In genomic region chr4:152117538-152117937, GRCm38 (mm10) we compare ENCODE assay signal across 31 mouse cellular contexts. TPM values are rescaled to one million over a fixed set of nuclear protein-coding genes. Genes with fewer than 3 reads are reported as not detected.
DNase-seq lines count a peak whose midpoint lies in the region; ATAC-seq and TF ChIP-seq lines count a peak whose summit lies in the region.
"Had no signal": no experiment of that assay in that cellular context is flagged by ENCODE, and none has a peak within 500 bp of the region (broad histone marks: within the 10 kb centered on the region; RNA-seq: fewer than 3 reads in every experiment).

No protein-coding gene starts in this region.

- ATAC-seq in stomach, embryonic 15.5 days (ENCODE audit: insufficient read depth, low FRiP score, low read depth): peak; percentile 64
- ATAC-seq in lung, postnatal 0 days: no peak
- ATAC-seq: activated CD4-positive, CD25-positive, alpha-beta regulatory T cell, adult 4 months; forebrain, embryonic 15.5 days; hindbrain, embryonic 16.5 days; intestine, embryonic 15.5 days had no signal

- H3K4me3 ChIP-seq in stomach, embryonic 15.5 days (replicated peaks): no peak overlapping the region
- H3K4me3 ChIP-seq in lung, postnatal 0 days (ENCODE audit: low read depth, low read length): no peak overlapping the region
- H3K4me3 ChIP-seq: embryonic facial prominence, embryonic 10.5 days; embryonic facial prominence, embryonic 13.5 days; erythroblast, embryonic 14.5 days; forebrain, embryonic 12.5 days; forebrain, embryonic 15.5 days; gastrocnemius, adult 2 months; heart, embryonic 10.5 days; heart, embryonic 13.5 days; hindbrain, embryonic 12.5 days; intestine, embryonic 15.5 days had no signal

- peaks cover 62% of the 10 kb centered on the region for H3K27me3 ChIP-seq in stomach, embryonic 15.5 days (replicated peaks)
- peaks cover 20% of the 10 kb centered on the region for H3K27me3 ChIP-seq in lung, postnatal 0 days (replicated peaks; ENCODE audit: insufficient read depth, low read length)

- peaks cover 11% of the 10 kb centered on the region; the same call in 1 of the 2 replicates for H3K36me3 ChIP-seq in stomach, embryonic 15.5 days
- peaks cover 8% of the 10 kb centered on the region; the same call in 1 of the 2 replicates for H3K36me3 ChIP-seq in lung, postnatal 0 days (ENCODE audit: insufficient read depth, low read length)
- H3K36me3 ChIP-seq: forebrain, embryonic 15.5 days had no signal

- no peaks in the 10 kb centered on the region for H3K9me3 ChIP-seq in stomach, embryonic 15.5 days
- no peaks in the 10 kb centered on the region for H3K9me3 ChIP-seq in lung, postnatal 0 days (ENCODE audit: low read length)
- H3K9me3 ChIP-seq: embryonic facial prominence, embryonic 10.5 days; embryonic facial prominence, embryonic 13.5 days; forebrain, embryonic 12.5 days; forebrain, embryonic 15.5 days; heart, embryonic 10.5 days; heart, embryonic 13.5 days; hindbrain, embryonic 12.5 days; intestine, embryonic 15.5 days had no signal

- H3K4me1 ChIP-seq in stomach, embryonic 15.5 days: peaks cover 47% of the 10 kb centered on the region
- H3K4me1 ChIP-seq in lung, postnatal 0 days (ENCODE audit: insufficient read depth, low read depth, low read length): peaks cover 26% of the 10 kb centered on the region

- H3K27ac ChIP-seq in stomach, embryonic 15.5 days: no peak overlapping the region
- no peak overlapping the region for H3K27ac ChIP-seq in lung, postnatal 0 days (ENCODE audit: low read length)
- H3K27ac ChIP-seq: embryonic facial prominence, embryonic 10.5 days; embryonic facial prominence, embryonic 13.5 days; forebrain, embryonic 12.5 days; forebrain, embryonic 15.5 days; gastrocnemius, adult 2 months; heart, embryonic 10.5 days; heart, embryonic 13.5 days; hindbrain, embryonic 12.5 days; intestine, embryonic 15.5 days had no signal

- peak; percentile 89 for DNase-seq in heart, adult 11 months
- DNase-seq in heart, adult 9 months (ENCODE audit: low spot score in 2 of 2): no peak
- peak; percentile 26 for DNase-seq in naive thymus-derived CD4-positive, alpha-beta T cell, adult 2 months (ENCODE audit: low read depth)
- no peak for DNase-seq in frontal cortex, postnatal 25 days (ENCODE audit: low spot score in 2 of 2)
- DNase-seq in lung, postnatal 0 days (ENCODE audit: low spot score): no peak
- DNase-seq: adrenal gland, adult 8-10 months; adrenal gland, postnatal 25 days; cerebellum, adult 11-12 months; cerebellum, adult 8-10 months; cerebellum, postnatal 10 days; cerebellum, postnatal 36 days; embryo, embryonic 11 days; gastrocnemius, adult 2 months; gastrocnemius, postnatal 14 days; heart, adult 18-20 months; heart, postnatal 14 days; heart, postnatal 4 days had no signal

- no peak for TF ChIP-seq EP300 in lung, postnatal 0 days (IDR thresholded peaks at IDR 0.05)

- H3K9ac ChIP-seq in stomach, embryonic 15.5 days: no peak overlapping the region
- H3K9ac ChIP-seq in lung, postnatal 0 days (replicated peaks; ENCODE audit: low read depth): no peak overlapping the region
- H3K9ac ChIP-seq: embryonic facial prominence, embryonic 13.5 days; forebrain, embryonic 12.5 days; forebrain, embryonic 15.5 days; heart, embryonic 13.5 days; hindbrain, embryonic 12.5 days; intestine, embryonic 15.5 days had no signal

- no peak overlapping the region for H3K4me2 ChIP-seq in stomach, embryonic 15.5 days
- H3K4me2 ChIP-seq in lung, postnatal 0 days (replicated peaks; ENCODE audit: low read depth, low read length): no peak overlapping the region
- H3K4me2 ChIP-seq: embryonic facial prominence, embryonic 13.5 days; forebrain, embryonic 12.5 days; forebrain, embryonic 15.5 days; heart, embryonic 13.5 days; hindbrain, embryonic 12.5 days; intestine, embryonic 15.5 days had no signal

- WGBS in stomach, embryonic 15.5 days: 59% methylated on average over 9 of the region's 9 CpGs
- WGBS in lung, postnatal 0 days: 55% methylated on average over 9 of the region's 9 CpGs

- TF ChIP-seq CTCF in lung, postnatal 0 days (IDR thresholded peaks at IDR 0.05): no peak

RNA-seq across cellular contexts. Expression of gene Tnfrsf25, which starts 1.8 kb away (rescaled TPM):
- 0.84 and 1.4 TPM in 2 replicates for polyA plus RNA-seq in stomach, embryonic 15.5 days (2015; fragmentation: Nextera tagmentation; extraction: Ambion mirVana)
- polyA plus RNA-seq in lung, postnatal 0 days (2015; fragmentation: Nextera tagmentation; extraction: Ambion mirVana): 1.2 and 1.4 TPM in 2 replicates

RNA-seq across cellular contexts. Expression of gene Espn, which starts 34.6 kb away (rescaled TPM):
- polyA plus RNA-seq in stomach, embryonic 15.5 days (2015; fragmentation: Nextera tagmentation; extraction: Ambion mirVana): 15.9 and 19.2 TPM in 2 replicates
- polyA plus RNA-seq in lung, postnatal 0 days (2015; fragmentation: Nextera tagmentation; extraction: Ambion mirVana): 2.0 and 3.1 TPM in 2 replicates

RNA-seq across cellular contexts. Expression of gene Hes2, which starts 41.1 kb away (rescaled TPM):
- 0.43 and 0.44 TPM in 2 replicates for polyA plus RNA-seq in stomach, embryonic 15.5 days (2015; fragmentation: Nextera tagmentation; extraction: Ambion mirVana)
- 0.26 and 0.33 TPM in 2 replicates for polyA plus RNA-seq in lung, postnatal 0 days (2015; fragmentation: Nextera tagmentation; extraction: Ambion mirVana)
- polyA plus RNA-seq: activated CD4-positive, CD25-positive, alpha-beta regulatory T cell, adult 4 months; brain, embryonic 14.5 days; cortical plate, adult 2 months; embryonic facial prominence, embryonic 13.5 days; erythroblast, embryonic 14.5 days; forebrain, embryonic 12.5 days; forebrain, embryonic 15.5 days; heart, embryonic 10.5 days; heart, embryonic 13.5 days; hindbrain, embryonic 16.5 days had no signal

RNA-seq across cellular contexts. Expression of gene Plekhg5, which starts 45.2 kb away (rescaled TPM):
- 11.9 and 13.2 TPM in 2 replicates for polyA plus RNA-seq in stomach, embryonic 15.5 days (2015; fragmentation: Nextera tagmentation; extraction: Ambion mirVana)
- 17.4 and 18.8 TPM in 2 replicates for polyA plus RNA-seq in lung, postnatal 0 days (2015; fragmentation: Nextera tagmentation; extraction: Ambion mirVana)

Comparison
In these comparisons a context has a peak if more than half of its experiments do, and no peak if none do; other contexts are left out.
1. DNase-seq: peak in heart, adult 11 months (single experiment) and naive thymus-derived CD4-positive, alpha-beta T cell, adult 2 months (single experiment); none in heart, adult 9 months (0 of 2), frontal cortex, postnatal 25 days (0 of 2) and lung, postnatal 0 days (single experiment).